Mouse (Mus musculus): ENCODE results near the gene Gtf2a1.

DNA sequence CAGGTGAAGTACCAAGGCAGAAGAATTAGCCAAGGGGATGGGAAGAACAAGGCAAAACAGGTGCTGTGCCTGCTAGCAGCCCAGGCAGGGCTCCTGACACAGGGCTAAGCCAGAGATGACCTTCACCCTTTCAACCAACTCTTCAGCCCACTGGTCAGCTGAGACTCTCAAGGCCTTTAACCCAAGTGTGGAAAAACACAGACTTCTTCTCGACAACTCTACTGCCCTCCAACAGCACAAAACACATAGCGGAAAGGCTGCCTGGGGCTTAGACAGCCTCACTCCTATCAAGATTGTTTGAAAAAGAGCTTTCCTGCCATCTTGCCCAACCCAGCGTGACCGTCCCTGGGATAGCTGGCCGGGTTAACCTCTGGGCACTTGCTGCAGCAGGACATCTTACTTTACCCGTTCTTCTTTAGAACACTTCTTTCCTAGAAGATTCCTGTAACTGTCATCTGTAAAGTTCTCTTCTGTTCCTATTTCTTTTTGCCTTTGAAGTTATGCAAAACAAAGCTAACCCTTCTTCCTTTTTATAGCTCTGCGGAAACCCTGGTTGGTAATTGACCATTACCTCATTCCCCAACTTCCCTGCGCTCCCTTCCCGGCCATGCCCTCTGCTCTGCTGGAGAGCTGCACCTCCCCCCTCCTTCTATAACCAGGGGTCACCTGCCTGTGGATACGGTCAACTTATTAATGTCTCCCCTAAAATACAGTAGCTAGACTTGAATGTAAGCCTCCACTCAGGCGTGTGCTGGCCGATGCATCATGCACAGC is 47.0 kb upstream of the Gtf2a1 start:
- TF ChIP-seq CTCF (IDR thresholded peaks at IDR 0.05; ENCODE audit: borderline replicate concordance, insufficient read depth, low read length) (no peak), POLR2A (IDR thresholded peaks at IDR 0.05; ENCODE audit: low read depth, low read length) (no peak)
